7 mouse cellular contexts compared by ENCODE assay signal in the genomic region with DNA sequence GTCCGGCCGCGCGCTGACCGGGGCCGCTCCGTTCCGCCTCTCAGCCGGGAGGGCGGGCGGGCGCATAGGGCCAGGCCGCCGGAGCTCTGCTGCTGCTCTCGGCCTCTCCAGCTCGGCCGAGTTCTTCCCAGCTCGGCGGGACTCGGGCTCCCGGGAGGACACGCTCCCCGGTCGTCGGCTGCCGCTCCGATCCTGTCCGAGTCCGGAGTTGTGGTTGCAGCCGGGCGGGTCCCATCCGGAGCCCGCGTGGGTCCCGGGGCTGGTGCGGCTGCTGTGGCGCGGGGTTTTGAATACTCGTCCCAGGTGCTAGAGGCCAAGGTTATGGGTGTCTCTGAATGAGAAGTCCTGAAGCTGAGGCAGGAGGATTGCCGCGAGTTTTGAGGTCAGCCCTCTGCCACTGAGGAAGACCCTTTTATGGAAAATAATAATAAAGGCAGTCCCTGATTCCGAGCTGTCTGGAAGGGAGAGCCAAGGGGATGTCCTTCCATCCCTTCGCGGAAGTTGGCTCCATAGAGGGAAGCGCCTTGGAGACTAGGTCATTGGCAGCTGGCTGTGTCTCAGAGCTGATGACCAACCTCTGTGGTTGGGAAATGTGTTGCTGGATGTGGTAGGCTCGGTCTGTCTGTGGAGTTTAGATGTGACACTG. TPM values are rescaled to one million over a fixed set of nuclear protein-coding genes. Genes with fewer than 3 reads are reported as not detected.
DNase-seq lines count a peak whose midpoint lies in the region; ATAC-seq and TF ChIP-seq lines count a peak whose summit lies in the region.

No protein-coding gene starts in this region.

- H3K9me3 ChIP-seq in G1E (replicated peaks), result peaks cover 5% of the 10 kb centered on the region
- H3K9me3 ChIP-seq in embryonic facial prominence, embryonic 11.5 days (replicated peaks; ENCODE audit: control insufficient read depth, low read length), result no peaks in the 10 kb centered on the region
- H3K9me3 ChIP-seq in kidney, embryonic 15.5 days (replicated peaks), result no peaks in the 10 kb centered on the region

- H3K4me1 ChIP-seq in G1E (ENCODE audit: insufficient read depth, low read depth, low read length), result peaks cover 62% of the 10 kb centered on the region
- no peaks in the 10 kb centered on the region for H3K4me1 ChIP-seq in embryonic facial prominence, embryonic 11.5 days (ENCODE audit: control insufficient read depth, insufficient read depth, low read length)
- peaks cover 32% of the 10 kb centered on the region for H3K4me1 ChIP-seq in kidney, embryonic 15.5 days

- ATAC-seq in G1E (ENCODE audit: extremely low read depth, insufficient number of reproducible peaks, low FRiP score, poor library complexity, severe bottlenecking), result no peak
- ATAC-seq in embryonic facial prominence, embryonic 11.5 days (replicated peaks; ENCODE audit: insufficient number of reproducible peaks, low FRiP score, low TSS enrichment, low read depth), result peak; percentile 49; the same call in 1 of the 2 replicates
- ATAC-seq in kidney, embryonic 15.5 days (replicated peaks; ENCODE audit: low FRiP score), result peak; percentile 82

- WGBS in embryonic facial prominence, embryonic 11.5 days, result 2% methylated on average over 36 of the region's 46 CpGs
- WGBS in kidney, embryonic 15.5 days, result under 1% methylated on average over 42 of the region's 46 CpGs

- H3K4me3 ChIP-seq in G1E (ENCODE audit: low read depth, low read length), result peak overlapping the region; percentile 88
- peak overlapping the region; percentile 95 for H3K4me3 ChIP-seq in embryonic facial prominence, embryonic 11.5 days (ENCODE audit: low read depth, low read length)
- H3K4me3 ChIP-seq in kidney, embryonic 15.5 days (replicated peaks), result peak overlapping the region; percentile 86

- no peak overlapping the region for H3K27ac ChIP-seq in embryonic facial prominence, embryonic 11.5 days (replicated peaks; ENCODE audit: low read depth, low read length)
- peak overlapping the region; percentile 94 for H3K27ac ChIP-seq in kidney, embryonic 15.5 days

- H3K9ac ChIP-seq in embryonic facial prominence, embryonic 11.5 days (replicated peaks; ENCODE audit: low read length), result peak overlapping the region; percentile 83
- peak overlapping the region; percentile 91 for H3K9ac ChIP-seq in kidney, embryonic 15.5 days

- peak; percentile 61 to 67 for DNase-seq in B cell, adult 2 months
- peak; percentile 60 for DNase-seq in G1E (ENCODE audit: low spot score)
- no peak for DNase-seq in embryonic facial prominence, embryonic 11.5 days (ENCODE audit: low spot score)
- peak; percentile 52 for DNase-seq in heart, adult 8-10 months (ENCODE audit: low spot score)
- DNase-seq in lung, postnatal 10 days, result peak; percentile 70
- DNase-seq in ovary, postnatal 10 days (ENCODE audit: low spot score), result peak; percentile 37

- no peak for TF ChIP-seq CTCF in G1E (IDR thresholded peaks at IDR 0.05; ENCODE audit: low read depth, low read length)

- no peaks in the 10 kb centered on the region for H3K27me3 ChIP-seq in G1E (ENCODE audit: insufficient read depth, low read length)
- H3K27me3 ChIP-seq in embryonic facial prominence, embryonic 11.5 days (ENCODE audit: control insufficient read depth, insufficient read depth, low read length), result no peaks in the 10 kb centered on the region
- H3K27me3 ChIP-seq in kidney, embryonic 15.5 days, result no peaks in the 10 kb centered on the region

- H3K4me2 ChIP-seq in embryonic facial prominence, embryonic 11.5 days (ENCODE audit: low read depth, low read length), result peak overlapping the region; percentile 69
- H3K4me2 ChIP-seq in kidney, embryonic 15.5 days, result peak overlapping the region; percentile 70

- H3K36me3 ChIP-seq in G1E (replicated peaks), result peaks cover 21% of the 10 kb centered on the region
- no peaks in the 10 kb centered on the region for H3K36me3 ChIP-seq in embryonic facial prominence, embryonic 11.5 days (replicated peaks; ENCODE audit: control insufficient read depth, insufficient read depth, low read depth, low read length)
- no peaks in the 10 kb centered on the region for H3K36me3 ChIP-seq in kidney, embryonic 15.5 days

RNA-seq across cellular contexts. Expression of gene Rabgef1, which starts 0.5 kb away (rescaled TPM):
- total RNA-seq in G1E (2014; fragmentation: Nextera tagmentation) (44.0 and 48.2 TPM in 2 replicates), G1E (2017) (52.9 and 80.4 TPM in 2 replicates)
- polyA plus RNA-seq in G1E (2012), result 18.5 and 23.4 TPM in 2 replicates
- polyA plus RNA-seq in embryonic facial prominence, embryonic 11.5 days (2014; fragmentation: Nextera tagmentation; extraction: Ambion mirVana), result 23.6 and 25.1 TPM in 2 replicates
- 10 to 100 TPM; 20.6 to 24.3 (median 22.0) TPM for total RNA-seq in heart, adult 8-10 months (2022)
- polyA plus RNA-seq in kidney, embryonic 15.5 days (2015; fragmentation: Nextera tagmentation; extraction: Ambion mirVana), result 30.0 and 32.1 TPM in 2 replicates

RNA-seq across cellular contexts. Expression of gene Kctd7, which starts 27.4 kb away (rescaled TPM):
- 5.0 and 6.9 TPM in 2 replicates for total RNA-seq in G1E (2014; fragmentation: Nextera tagmentation)
- total RNA-seq in G1E (2017), result 10.2 and 10.3 TPM in 2 replicates
- 7.8 and 10.3 TPM in 2 replicates for polyA plus RNA-seq in G1E (2012)
- polyA plus RNA-seq in embryonic facial prominence, embryonic 11.5 days (2014; fragmentation: Nextera tagmentation; extraction: Ambion mirVana), result 4.9 and 5.0 TPM in 2 replicates
- total RNA-seq in heart, adult 8-10 months (2022), result 1 to 10 TPM; 2.1 to 3.6 (median 3.1) TPM
- polyA plus RNA-seq in kidney, embryonic 15.5 days (2015; fragmentation: Nextera tagmentation; extraction: Ambion mirVana), result 4.7 and 5.0 TPM in 2 replicates

RNA-seq across cellular contexts. Expression of gene Tmem248, which starts 44.8 kb away (rescaled TPM):
- total RNA-seq in G1E (2014; fragmentation: Nextera tagmentation) (62.4 and 63.5 TPM in 2 replicates), G1E (2017) (39.4 and 40.6 TPM in 2 replicates)
- 27.3 and 34.6 TPM in 2 replicates for polyA plus RNA-seq in G1E (2012)
- polyA plus RNA-seq in embryonic facial prominence, embryonic 11.5 days (2014; fragmentation: Nextera tagmentation; extraction: Ambion mirVana), result 34.5 and 37.1 TPM in 2 replicates
- 10 to 100 TPM; 38.1 to 48.4 (median 46.1) TPM for total RNA-seq in heart, adult 8-10 months (2022)
- polyA plus RNA-seq in kidney, embryonic 15.5 days (2015; fragmentation: Nextera tagmentation; extraction: Ambion mirVana), result 33.6 and 34.6 TPM in 2 replicates
